Mouse (Mus musculus): ENCODE measurements around the gene Vsx1. TPM values are rescaled to one million over a fixed set of nuclear protein-coding genes. Genes with fewer than 3 reads are reported as not detected.

The Vsx1 gene
- polyA plus RNA-seq, 1 experiment from 2014 or later, result not detected

- H3K27ac ChIP-seq, result no peak overlapping the region
- no peak overlapping the region for H3K4me3 ChIP-seq (ENCODE audit: inconsistent target)
- WGBS (ENCODE audit: missing documents), result 92% methylated on average over 7 of the region's 8 CpGs
- peaks cover 23% of the 10 kb centered on the region; the same call in 1 of the 2 replicates for H3K79me2 ChIP-seq (ENCODE audit: inconsistent target)
- peaks cover 14% of the 10 kb centered on the region for H3K36me3 ChIP-seq (ENCODE audit: inconsistent target)
These were observed 45.3 kb downstream of the Vsx1 start for GRCm38 (mm10) chr2:150643726-150644415.

- peaks cover 23% of the 10 kb centered on the region; the same call in 1 of the 2 replicates for H3K79me2 ChIP-seq (ENCODE audit: inconsistent target)
- peaks cover 14% of the 10 kb centered on the region for H3K36me3 ChIP-seq (ENCODE audit: inconsistent target)
- no peak overlapping the region for H3K27ac ChIP-seq
- H3K4me3 ChIP-seq (ENCODE audit: inconsistent target), result no peak overlapping the region
- 89% methylated on average over 1 of the region's 1 CpGs for WGBS (ENCODE audit: missing documents)
These were observed 46.0 kb downstream of the Vsx1 start for GRCm38 (mm10) chr2:150643166-150643565.

- WGBS (ENCODE audit: missing documents), result 100% methylated on average over 2 of the region's 2 CpGs
- Histone ChIP-seq H3K79me2 (ENCODE audit: inconsistent target) (no peaks in the 10 kb centered on the region), H3K4me3 (ENCODE audit: inconsistent target) (no peak overlapping the region), H3K27ac (no peak overlapping the region), H3K36me3 (ENCODE audit: inconsistent target) (peaks cover 43% of the 10 kb centered on the region)
These were observed 50.8 kb downstream of the Vsx1 start for GRCm38 (mm10) chr2:150638370-150638733.

GRCm38 (mm10) chr2:150637702-150638369, 51.3 kb downstream of the Vsx1 start:
- Histone ChIP-seq H3K79me2 (ENCODE audit: inconsistent target) (no peaks in the 10 kb centered on the region), H3K27ac (no peak overlapping the region), H3K4me3 (ENCODE audit: inconsistent target) (no peak overlapping the region), H3K36me3 (ENCODE audit: inconsistent target) (peaks cover 46% of the 10 kb centered on the region)
- WGBS (ENCODE audit: missing documents), result 89% methylated on average over 6 of the region's 6 CpGs

- WGBS (ENCODE audit: missing documents), result 94% methylated on average over 3 of the region's 3 CpGs
- no peak overlapping the region for H3K4me3 ChIP-seq (ENCODE audit: inconsistent target)
- peaks cover 37% of the 10 kb centered on the region for H3K36me3 ChIP-seq (ENCODE audit: inconsistent target)
- no peak overlapping the region for H3K27ac ChIP-seq
- no peaks in the 10 kb centered on the region for H3K79me2 ChIP-seq (ENCODE audit: inconsistent target)
These were observed 53.2 kb downstream of the Vsx1 start for GRCm38 (mm10) chr2:150635877-150636446.

Other genes with a start within 250 kb of the Vsx1 start
- 1.2 to 1.8 TPM (median 1.6 TPM) in 3 replicates for gene Zfp442, start 237.9 kb downstream of the Vsx1 start, polyA plus RNA-seq (2018)
- not detected in 3 replicates for gene Zfp345, start 204.3 kb downstream of the Vsx1 start, polyA plus RNA-seq (2018)
- gene Cst7, start 118.9 kb downstream of the Vsx1 start, polyA plus RNA-seq (2018), result 5.6 to 14.2 TPM (median 9.1 TPM) in 3 replicates
- gene Apmap, start 80.8 kb downstream of the Vsx1 start, polyA plus RNA-seq (2018), result 21.1 to 28.3 TPM (median 26.8 TPM) in 3 replicates
- gene Acss1, start 20.9 kb downstream of the Vsx1 start, polyA plus RNA-seq (2018), result 18.0 to 26.5 TPM (median 21.7 TPM) in 3 replicates
- 7.8 to 15.2 TPM (median 10.6 TPM) in 3 replicates for gene Entpd6, start 59.7 kb upstream of the Vsx1 start, polyA plus RNA-seq (2018)
- 44.5 to 59.8 TPM (median 50.7 TPM) in 3 replicates for gene Pygb, start 97.4 kb upstream of the Vsx1 start, polyA plus RNA-seq (2018)
- 442 to 584 TPM (median 504 TPM) in 3 replicates for gene Abhd12, start 215.4 kb upstream of the Vsx1 start, polyA plus RNA-seq (2018)
- gene Gins1, start 216.0 kb upstream of the Vsx1 start, polyA plus RNA-seq (2018), result 3.2 to 23.6 TPM (median 7.0 TPM) in 3 replicates